Mouse (Mus musculus): Measurements from ENCODE around the gene Mmp3.
"Not testable (repeated sequence)": the region's sequence is repeated elsewhere in the genome, so short reads cannot be mapped to it uniquely, and the experiment has no call there.

Gene Mmp3

DNA sequence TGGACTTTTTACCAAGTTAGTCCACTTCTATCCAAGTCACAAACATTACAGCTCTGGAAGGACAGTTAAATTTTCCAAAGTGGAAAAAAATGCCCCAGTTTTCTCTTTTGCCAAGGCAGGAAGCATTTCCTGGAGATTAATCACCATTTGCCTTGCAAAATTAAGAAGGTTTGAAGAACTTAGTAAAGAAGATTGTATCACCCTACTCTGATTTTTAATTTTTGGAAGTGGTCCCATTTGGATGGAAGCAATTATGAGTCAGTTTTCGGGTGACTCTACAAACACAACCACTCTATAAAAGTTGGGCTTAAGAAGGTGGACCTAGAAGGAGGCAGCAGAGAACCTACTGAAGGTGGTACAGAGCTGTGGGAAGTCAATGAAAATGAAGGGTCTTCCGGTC, at the start of gene Mmp3:
TSS of gene Mmp3 (plus strand) at position 301 of the 400 bp plus-strand sequence.
- DNase-seq = no peak

DNA sequence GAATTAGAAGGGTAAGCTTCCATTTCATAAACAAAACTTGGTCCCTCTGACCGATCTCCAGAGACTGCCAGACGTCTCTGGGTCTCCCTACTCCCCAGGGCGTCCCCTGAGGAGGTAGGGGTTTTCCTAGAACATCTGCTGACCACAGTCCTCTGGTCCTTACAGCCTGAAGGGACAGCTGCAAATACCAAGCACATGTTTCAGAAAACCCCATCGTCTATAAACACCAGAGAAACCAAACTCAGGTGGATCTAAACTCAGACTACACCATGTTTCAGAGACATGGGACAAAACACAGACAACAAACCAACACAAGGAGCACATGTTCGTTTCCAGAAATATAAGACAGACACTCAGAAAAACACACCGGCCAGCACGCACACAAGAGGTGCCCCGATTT, 49.1 kb upstream of the Mmp3 start:
- DNase-seq = not testable (repeated sequence)

- DNase-seq = no peak
Observed at GRCm38 (mm10) chr9:7453302-7453701, 7.7 kb downstream of the Mmp3 start.

DNA sequence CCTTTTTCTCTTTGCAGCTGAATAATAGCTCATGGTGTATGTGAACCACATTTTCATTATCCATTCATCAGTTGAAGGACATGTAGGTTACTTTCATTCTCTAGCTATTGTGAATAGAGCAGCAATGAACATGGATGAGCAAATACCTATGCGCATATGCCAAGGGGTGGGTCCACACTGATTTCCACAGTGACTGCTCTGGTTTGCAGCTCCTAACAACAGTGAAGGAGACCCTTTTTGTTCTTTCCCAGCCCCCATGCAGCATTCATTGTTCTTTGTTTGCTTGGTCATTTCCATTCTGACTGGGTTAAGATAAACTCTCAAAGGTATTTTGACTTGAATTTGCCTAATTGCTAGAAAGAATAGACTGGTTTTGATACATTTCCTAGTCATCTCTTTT, 24.6 kb downstream of the Mmp3 start:
- DNase-seq = no peak

DNA sequence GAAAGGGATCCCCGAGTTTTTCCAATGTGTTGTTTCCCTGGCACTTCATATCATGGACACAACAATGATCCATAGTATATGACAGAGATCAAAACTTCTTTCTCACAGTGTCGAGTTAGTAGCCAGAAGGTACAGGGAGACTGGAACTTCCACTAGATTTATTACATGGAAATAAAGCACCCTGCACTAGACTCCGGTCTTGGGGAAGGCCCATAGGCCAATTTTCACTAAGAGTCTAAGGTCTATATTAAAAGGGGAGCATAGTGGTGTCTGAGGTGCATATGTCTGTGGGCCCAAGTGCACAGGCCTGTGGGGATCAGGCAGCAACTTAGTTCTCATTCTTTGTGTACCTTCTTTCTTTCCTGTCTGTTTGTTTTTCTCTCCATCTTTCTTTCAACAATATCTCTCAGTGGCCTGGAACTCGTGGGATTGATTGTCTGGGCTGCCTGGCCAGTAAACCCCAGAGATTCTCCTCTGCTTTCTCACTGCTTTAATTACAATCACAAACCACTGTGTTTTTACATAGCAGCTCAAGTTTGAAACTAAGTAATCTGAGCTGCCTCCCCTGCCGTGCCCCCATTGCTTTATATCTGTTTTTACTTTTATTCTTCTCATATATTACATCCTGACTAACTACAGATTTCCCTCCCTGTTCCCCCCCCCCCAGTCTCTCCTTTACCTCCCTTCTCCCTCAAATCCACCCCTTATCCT, 38.2 kb downstream of the Mmp3 start:
- DNase-seq = no peak

GRCm38 (mm10) chr9:7501138-7501537, 55.5 kb downstream of the Mmp3 start:
- no peak for DNase-seq

DNA sequence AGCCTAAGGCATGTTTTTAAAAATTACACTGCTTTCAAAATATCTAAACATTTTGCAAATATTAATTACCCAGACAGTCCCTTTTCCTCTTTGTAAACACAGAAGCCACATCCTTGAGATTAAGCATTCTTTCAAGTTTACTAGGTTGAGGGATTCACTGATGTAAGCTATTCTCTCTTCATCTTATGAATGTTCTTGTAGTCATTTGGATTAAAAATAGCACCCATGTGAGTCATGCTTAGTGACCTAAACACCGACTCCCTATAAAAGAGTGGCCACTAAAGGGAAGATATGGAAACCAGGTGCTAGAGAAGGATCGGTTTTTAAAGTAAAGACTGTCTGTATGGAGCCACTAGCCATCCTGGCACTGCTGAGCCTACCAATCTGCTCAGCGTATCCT, 56.4 kb downstream of the Mmp3 start, which contains the start of gene Mmp10:
TSS of gene Mmp10 (plus strand) at position 302 of the 400 bp plus-strand sequence.
- DNase-seq = no peak
